Mouse (Mus musculus) c-Kit-negative CD71-positive TER-119-positive erythroid progenitor cells, embryonic 14.5 days (primary cell): Measurements from ENCODE around the gene Apbb2.
"Not testable (repeated sequence)": the region's sequence is repeated elsewhere in the genome, so short reads cannot be mapped to it uniquely, and the experiment has no call there.

Source experiments
- DNase-seq: peaks from one replicate; pipeline ENCODE4 v3.0.0-alpha.2; 2013; ENCODE audit warnings: low read depth, low spot score

Gene Apbb2

GRCm38 (mm10) chr5:66298856-66299255 is 319.7 kb downstream of the Apbb2 start:
- DNase-seq = no peak

GRCm38 (mm10) chr5:66296116-66296515 is 322.5 kb downstream of the Apbb2 start:
- no peak for DNase-seq

GRCm38 (mm10) chr5:66294952-66295351 is 323.6 kb downstream of the Apbb2 start:
- no peak for DNase-seq

- DNase-seq = no peak
Measured at GRCm38 (mm10) chr5:66294106-66294625, 324.4 kb downstream of the Apbb2 start.

- no peak for DNase-seq
Measured at GRCm38 (mm10) chr5:66280742-66281141, 337.8 kb downstream of the Apbb2 start.

- no peak for DNase-seq
Measured at GRCm38 (mm10) chr5:66279650-66280049, 338.9 kb downstream of the Apbb2 start.

- no peak for DNase-seq
Measured at GRCm38 (mm10) chr5:66274417-66274816, 344.2 kb downstream of the Apbb2 start.

GRCm38 (mm10) chr5:66271141-66271540 is 347.4 kb downstream of the Apbb2 start:
- no peak for DNase-seq

GRCm38 (mm10) chr5:66269616-66270015 is 349.0 kb downstream of the Apbb2 start:
- no peak for DNase-seq

GRCm38 (mm10) chr5:66263398-66263797 is 355.2 kb downstream of the Apbb2 start:
- DNase-seq = no peak

- no peak for DNase-seq
Measured at GRCm38 (mm10) chr5:66262475-66262874, 356.1 kb downstream of the Apbb2 start.

GRCm38 (mm10) chr5:66259756-66260448 is 358.7 kb downstream of the Apbb2 start, which contains the start of gene Nsun7:
Gene Nsun7, plus strand, starts transcription at chr5:66259897.
- no peak for DNase-seq

- not testable (repeated sequence) for DNase-seq
Measured at GRCm38 (mm10) chr5:66259431-66259755, 359.2 kb downstream of the Apbb2 start.

- no peak for DNase-seq
Measured at GRCm38 (mm10) chr5:66259000-66259399, 359.6 kb downstream of the Apbb2 start.

- DNase-seq = no peak
Measured at GRCm38 (mm10) chr5:66255044-66255443, 363.5 kb downstream of the Apbb2 start.

- no peak for DNase-seq
Measured at GRCm38 (mm10) chr5:66253219-66253618, 365.4 kb downstream of the Apbb2 start.
